Mouse (Mus musculus): ENCODE data around the gene Kcnb1.

Kcnb1 gene

GRCm38 (mm10) chr2:167127404-167127803 is 62.6 kb downstream of the Kcnb1 start:
- DNase-seq (ENCODE audit: low spot score), result no peak

GRCm38 (mm10) chr2:167125781-167126180 is 64.2 kb downstream of the Kcnb1 start:
- no peak for DNase-seq (ENCODE audit: low spot score)

GRCm38 (mm10) chr2:167123936-167124335 is 66.0 kb downstream of the Kcnb1 start:
- no peak for DNase-seq (ENCODE audit: low spot score)

- no peak for DNase-seq (ENCODE audit: low spot score)
Observed at GRCm38 (mm10) chr2:167122737-167123136, 67.2 kb downstream of the Kcnb1 start.

DNA sequence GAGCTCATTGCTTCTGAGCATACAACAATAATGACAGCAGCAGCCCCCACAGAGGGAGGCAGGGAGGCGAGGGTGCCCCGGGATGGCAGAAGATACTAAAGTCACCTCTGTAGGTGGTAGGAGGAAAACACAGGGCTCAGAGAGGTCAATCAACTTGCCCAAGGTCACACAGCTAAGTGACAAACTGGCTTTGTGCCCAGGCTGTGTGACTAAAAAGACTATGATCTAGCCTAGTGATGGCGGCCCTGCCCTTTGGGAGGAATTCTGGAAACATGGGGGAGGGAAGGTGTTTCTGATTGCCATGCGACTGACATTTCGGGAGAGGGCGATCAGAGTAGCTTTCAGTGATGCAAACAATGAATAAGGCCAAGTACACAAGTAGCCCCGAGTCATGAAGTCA is 68.0 kb downstream of the Kcnb1 start:
- no peak for DNase-seq (ENCODE audit: low spot score)

- DNase-seq (ENCODE audit: low spot score), result no peak
Observed at GRCm38 (mm10) chr2:167121228-167121627, 68.7 kb downstream of the Kcnb1 start.

- DNase-seq (ENCODE audit: low spot score), result no peak
Observed at GRCm38 (mm10) chr2:167120186-167120830, 69.6 kb downstream of the Kcnb1 start.

DNA sequence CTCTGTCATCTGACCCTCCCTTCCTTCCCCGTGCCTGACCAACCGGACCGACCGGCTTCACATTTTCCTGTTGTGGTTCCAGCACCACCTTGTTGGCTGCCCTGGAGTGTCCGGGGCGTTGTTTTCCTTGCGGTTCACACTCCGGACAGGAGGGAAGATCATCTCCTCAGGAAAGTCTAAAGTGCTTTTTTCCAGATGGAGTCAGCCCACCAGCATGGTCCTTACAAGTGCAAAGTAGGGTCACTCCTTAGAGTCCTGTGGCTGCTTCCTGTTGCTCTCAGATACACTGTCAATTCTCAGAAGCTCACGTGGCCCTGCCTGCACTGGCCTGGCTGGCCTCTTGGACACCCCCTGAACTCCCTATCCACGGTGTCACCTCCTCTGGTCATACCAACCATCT is 71.9 kb downstream of the Kcnb1 start:
- no peak for DNase-seq (ENCODE audit: low spot score)

DNA sequence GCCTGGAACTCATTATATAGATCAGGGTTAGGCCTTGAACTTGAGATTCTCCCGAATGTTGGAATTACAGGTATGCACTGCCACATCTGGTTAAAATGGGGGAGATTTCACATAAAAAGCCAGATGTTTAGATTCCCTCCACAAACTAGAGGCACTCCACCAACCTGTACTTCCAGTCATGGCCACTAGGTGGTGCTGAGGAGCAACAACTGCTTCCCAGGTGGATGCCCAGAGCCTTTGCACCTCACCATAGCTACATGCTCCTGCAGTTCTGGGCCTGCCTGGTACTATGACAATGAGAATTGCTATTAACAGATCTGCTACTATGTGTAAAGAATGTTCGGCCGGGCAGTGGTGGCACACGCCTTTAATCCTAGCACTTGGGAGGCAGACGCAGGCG is 77.2 kb downstream of the Kcnb1 start:
- DNase-seq (ENCODE audit: low spot score), result peak; percentile 48

DNA sequence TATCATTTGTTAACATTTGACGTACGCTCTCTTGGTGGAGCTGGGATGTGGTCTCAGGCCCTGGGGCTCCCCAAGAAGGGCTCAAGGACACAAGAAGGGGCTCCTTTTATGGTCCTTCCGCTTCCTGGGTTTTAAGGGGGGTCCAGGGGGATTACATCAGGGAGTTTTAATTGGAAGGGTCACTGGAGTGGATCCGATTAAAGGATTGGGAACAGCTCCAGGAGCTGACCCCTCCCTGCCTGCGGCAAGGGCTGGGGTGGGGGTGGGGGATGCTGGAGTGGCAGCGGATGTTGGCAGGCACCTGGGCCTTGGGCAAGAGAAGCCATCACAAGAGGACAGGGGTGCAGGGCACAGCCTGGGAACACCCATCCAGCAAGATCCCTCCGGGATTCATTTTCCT is 77.7 kb downstream of the Kcnb1 start:
- DNase-seq (ENCODE audit: low spot score), result no peak

DNA sequence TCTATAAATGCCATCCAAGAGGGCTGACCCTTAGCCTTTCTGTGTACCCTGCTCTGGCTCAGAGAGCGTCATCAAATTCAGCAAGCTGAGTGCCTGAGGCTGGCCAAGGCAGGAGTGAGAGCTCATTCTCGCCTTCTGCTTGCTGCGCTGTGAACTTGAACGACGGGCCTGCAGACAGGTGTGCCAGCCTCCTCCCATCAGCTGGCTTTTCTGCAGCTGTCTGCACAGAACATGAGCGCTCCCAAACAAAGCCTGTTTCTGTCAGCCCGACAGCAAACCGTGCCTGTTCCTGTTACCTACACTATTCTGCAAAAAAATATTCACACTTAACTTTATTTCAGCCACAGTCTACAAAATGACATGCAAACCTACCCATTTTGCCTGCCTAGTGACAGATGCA is 80.4 kb downstream of the Kcnb1 start:
- DNase-seq (ENCODE audit: low spot score), result no peak

DNA sequence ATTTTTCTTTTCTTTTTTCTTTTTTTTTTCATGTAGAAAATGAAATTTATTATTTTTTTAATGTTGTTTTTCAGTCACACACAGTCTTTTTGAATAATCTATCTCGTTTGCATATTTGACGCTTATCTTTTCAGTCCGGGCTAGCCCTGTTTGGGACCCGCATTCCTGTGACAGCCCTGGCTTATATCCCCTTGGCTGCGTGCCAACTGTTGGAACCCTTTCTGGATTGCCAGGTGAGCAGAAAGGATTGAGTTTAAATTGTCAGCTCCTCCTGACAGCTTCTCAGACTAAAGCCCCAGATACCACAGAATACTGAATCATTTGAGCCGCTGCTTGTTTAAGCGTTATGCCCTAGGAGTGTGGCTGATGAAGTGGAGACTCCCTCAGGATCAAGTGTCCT is 86.4 kb downstream of the Kcnb1 start:
- DNase-seq (ENCODE audit: low spot score), result no peak

DNA sequence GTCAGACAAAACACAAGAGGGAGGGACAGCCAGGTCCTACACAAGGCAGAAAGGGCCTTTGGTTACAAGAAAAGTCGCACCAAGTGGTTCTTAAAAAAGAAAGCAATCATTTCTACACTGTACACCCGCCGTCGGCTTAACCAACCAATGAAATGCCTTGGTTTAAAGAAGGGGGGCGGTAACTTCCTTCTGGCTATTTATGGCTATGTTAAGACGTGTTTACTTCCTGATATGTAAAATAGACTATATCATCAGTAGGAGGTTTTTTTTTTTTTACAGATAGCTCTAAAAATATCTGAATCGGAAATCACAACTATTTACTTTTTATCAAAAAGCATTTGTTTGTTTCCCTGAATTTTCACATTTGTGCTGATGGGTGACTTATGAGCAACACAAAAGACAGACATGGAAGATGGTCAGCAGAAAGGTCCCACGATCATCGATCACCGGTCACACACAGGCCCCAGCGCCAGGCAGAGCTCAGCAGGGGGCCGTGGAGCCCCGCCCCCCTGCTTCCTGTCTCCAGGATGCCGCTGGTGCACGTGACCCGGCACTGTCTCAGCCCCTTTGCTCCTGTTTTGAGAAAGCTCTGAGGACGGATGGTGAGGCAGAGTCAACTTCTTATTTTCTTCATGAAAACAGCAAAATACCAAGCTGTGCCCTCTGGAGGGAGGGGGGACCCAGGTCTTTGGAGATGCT is 88.1 kb downstream of the Kcnb1 start:
- DNase-seq (ENCODE audit: low spot score), result no peak

- DNase-seq (ENCODE audit: low spot score), result no peak
Observed at GRCm38 (mm10) chr2:167094688-167095087, 95.3 kb downstream of the Kcnb1 start.

- DNase-seq (ENCODE audit: low spot score), result no peak
Observed at GRCm38 (mm10) chr2:167093171-167093900, 96.6 kb downstream of the Kcnb1 start.

GRCm38 (mm10) chr2:167090271-167090670 is 99.7 kb downstream of the Kcnb1 start:
- no peak for DNase-seq (ENCODE audit: low spot score)

GRCm38 (mm10) chr2:167086836-167087235 is 103.1 kb downstream of the Kcnb1 start:
- no peak for DNase-seq (ENCODE audit: low spot score)

DNA sequence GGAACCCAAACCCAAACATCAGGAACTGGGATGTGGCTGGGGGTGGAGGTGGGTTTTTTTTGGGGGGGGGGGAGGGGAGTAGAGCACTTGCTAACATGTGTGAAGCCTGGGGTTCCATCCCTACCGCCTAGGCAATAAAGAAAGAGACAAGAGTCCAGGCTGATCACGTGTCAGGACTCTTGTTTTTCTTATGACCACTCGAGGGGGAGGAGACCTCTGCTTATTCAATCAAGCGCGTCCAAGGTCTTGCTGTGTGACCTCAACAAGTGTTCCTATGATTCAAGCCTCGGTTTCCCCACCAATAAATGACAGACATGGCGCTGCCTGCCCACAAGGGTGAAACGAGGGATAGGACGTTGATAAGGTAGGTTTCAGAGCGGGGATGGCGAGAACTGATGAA is 103.9 kb downstream of the Kcnb1 start:
- DNase-seq (ENCODE audit: low spot score), result no peak

DNA sequence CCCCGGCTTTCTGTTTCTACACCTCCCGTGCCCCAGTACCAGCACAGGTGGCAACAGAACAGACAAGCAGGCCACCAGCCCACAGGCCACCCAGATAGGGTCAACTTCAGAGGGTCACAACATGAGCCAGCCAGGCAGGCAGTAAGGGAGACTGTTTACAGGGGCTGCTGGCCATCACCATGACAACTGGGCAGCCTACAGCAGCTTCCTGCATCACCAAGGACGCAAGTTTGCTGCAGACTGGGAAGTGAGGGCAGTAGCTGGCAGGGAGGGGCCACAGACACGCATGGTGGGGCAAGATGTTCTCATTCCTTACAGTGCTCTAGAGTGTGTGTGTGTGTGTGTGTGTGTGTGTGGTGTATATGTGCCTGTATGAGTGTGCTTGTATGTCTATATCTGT is 108.3 kb downstream of the Kcnb1 start:
- no peak for DNase-seq (ENCODE audit: low spot score)

DNA sequence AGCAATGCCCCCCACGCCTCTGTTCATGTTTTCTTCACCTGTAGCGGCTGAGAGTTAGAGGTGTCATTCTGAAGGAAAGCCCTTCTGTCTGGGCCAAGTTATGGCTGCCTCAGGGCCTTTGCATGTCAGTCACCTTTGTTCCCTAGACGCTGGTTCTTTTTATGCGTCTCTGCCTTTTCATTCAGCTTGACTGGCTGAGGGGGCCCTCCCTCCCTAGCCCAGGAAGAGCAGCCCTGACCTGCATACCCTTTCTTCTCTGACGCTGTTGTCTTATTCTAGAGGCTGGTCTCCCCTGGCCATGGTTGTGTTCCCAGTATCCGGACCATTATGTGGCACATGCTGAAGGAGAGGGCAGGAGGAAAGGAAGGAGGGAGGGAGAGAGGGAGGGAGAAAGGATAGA is 108.8 kb downstream of the Kcnb1 start:
- no peak for DNase-seq (ENCODE audit: low spot score)

DNA sequence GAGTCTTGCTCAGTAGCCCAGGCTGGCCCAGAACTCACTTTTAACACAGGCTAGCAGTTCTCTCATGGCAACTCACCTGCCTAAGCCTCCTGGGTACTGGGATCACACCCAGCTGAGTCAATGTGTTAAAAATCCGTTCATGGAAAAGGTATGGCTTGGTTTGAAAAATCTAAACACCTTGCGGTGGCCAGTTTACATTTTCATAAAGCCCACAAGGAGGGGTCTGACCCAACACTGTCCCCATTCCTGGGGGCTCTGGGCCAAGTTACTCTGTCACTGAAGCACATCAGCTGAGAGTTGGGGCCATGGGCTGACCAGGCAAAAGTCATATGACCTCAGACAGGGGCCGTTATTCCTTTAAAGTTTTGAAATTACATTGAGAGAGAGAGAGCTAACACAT is 109.6 kb downstream of the Kcnb1 start:
- no peak for DNase-seq (ENCODE audit: low spot score)

GRCm38 (mm10) chr2:167079535-167080257 is 110.3 kb downstream of the Kcnb1 start:
- no peak for DNase-seq (ENCODE audit: low spot score)

All from yolk sac, embryonic 10.5 days (tissue).